Mouse (Mus musculus) c-Kit-positive CD71-positive TER-119-negative erythroid progenitor cells, embryonic 14.5 days (primary cell): ENCODE measurements around the gene Olfr1049.
"Not testable (repeated sequence)": the region's sequence is repeated elsewhere in the genome, so short reads cannot be mapped to it uniquely, and the experiment has no call there.

ENCODE experiments used
- DNase-seq: peaks from one replicate; pipeline ENCODE4 v3.0.0-alpha.2; 2013; ENCODE audit warnings: low read depth

The Olfr1049 gene

GRCm38 (mm10) chr2:86258228-86258627 is at the start of gene Olfr1049:
TSS of gene Olfr1049 (minus strand) at chr2:86258328.
- not testable (repeated sequence) for DNase-seq

GRCm38 (mm10) chr2:86292155-86292554 is 34.0 kb upstream of the Olfr1049 start, which contains the start of gene Olfr1052:
TSS of gene Olfr1052 (plus strand) at chr2:86292455.
- no peak for DNase-seq

GRCm38 (mm10) chr2:86278988-86279387 is 20.9 kb upstream of the Olfr1049 start, which contains the start of gene Olfr1051:
TSS of gene Olfr1051 (minus strand) at chr2:86279088.
- not testable (repeated sequence) for DNase-seq

GRCm38 (mm10) chr2:86240189-86240588 is 17.9 kb downstream of the Olfr1049 start, which contains the start of gene Olfr1048:
TSS of gene Olfr1048 (minus strand) at chr2:86240289.
- DNase-seq: no peak

- DNase-seq: no peak
Observed at GRCm38 (mm10) chr2:86231301-86231700, 26.8 kb downstream of the Olfr1049 start, which contains the start of gene Olfr1047. TSS of gene Olfr1047 (minus strand) at chr2:86231401.

- DNase-seq: no peak
Observed at GRCm38 (mm10) chr2:86219214-86219613, 38.9 kb downstream of the Olfr1049 start, which contains the start of gene Olfr1046. TSS of gene Olfr1046 (minus strand) at chr2:86219314.
